Mouse (Mus musculus) MEL (cell line): ENCODE measurements around the gene Olfr120.

Source experiments
- CTCF ChIP-seq, 3 experiments: IDR thresholded peaks in 2 of 3; conservative IDR thresholded peaks in 1 of 3; 2 replicates each; pipeline ENCODE4 v1.5.1; 2011 to 2012; ENCODE audit warnings: low read length in 3 of 3, low read depth in 2 of 3, mild to moderate bottlenecking in 2 of 3, improper control_type of control experiment in 1 of 3, inconsistent platforms in 1 of 3, mixed read lengths in 1 of 3, moderate library complexity in 1 of 3; ENCODE audit not compliant: control insufficient read depth in 1 of 3, insufficient read depth in 1 of 3, poor library complexity in 1 of 3, severe bottlenecking in 1 of 3
- E2F4 ChIP-seq: IDR thresholded peaks from 2 replicates; pipeline ENCODE4 v1.6.1; 2011; ENCODE audit warnings: low read depth, low read length, improper control_type of control experiment, borderline replicate concordance
- GATA1 ChIP-seq: IDR thresholded peaks from 2 replicates; pipeline ENCODE4 v1.6.1; 2011; ENCODE audit warnings: low read depth, low read length, improper control_type of control experiment
- POLR2A ChIP-seq, 2 experiments: IDR thresholded peaks; 2 replicates each; pipeline ENCODE4 v1.6.1; 2011 to 2012; ENCODE audit warnings: low read length in 2 of 2, mild to moderate bottlenecking in 2 of 2, control low read depth in 1 of 2, improper control_type of control experiment in 1 of 2, low read depth in 1 of 2, moderate library complexity in 1 of 2; ENCODE audit not compliant: control insufficient read depth in 1 of 2, insufficient read depth in 1 of 2, poor library complexity in 1 of 2
- USF1 ChIP-seq: IDR thresholded peaks from 2 replicates; pipeline ENCODE4 v1.6.1; 2014; ENCODE audit warnings: low read depth, mild to moderate bottlenecking, inconsistent platforms, low read length, improper control_type of control experiment, moderate library complexity
- ZMIZ1 ChIP-seq: IDR thresholded peaks from 2 replicates; pipeline ENCODE4 v1.6.1; 2012; ENCODE audit warnings: low read depth, mild to moderate bottlenecking, inconsistent platforms, low read length, improper control_type of control experiment, moderate library complexity

GRCm38 (mm10) chr17:37768307-37768706, 46.7 kb downstream of the Olfr120 start, which contains the start of gene Olfr122:
- TF ChIP-seq CTCF (IDR thresholded peaks at IDR 0.05 in 2 of 3, conservative IDR thresholded peaks at IDR 0.05 in 1 of 3; ENCODE audit: control insufficient read depth in 1 of 3, insufficient read depth in 1 of 3, low read depth in 2 of 3, low read length in 3 of 3, poor library complexity in 1 of 3, severe bottlenecking in 1 of 3) (no peak), ZMIZ1 (no peak), POLR2A (IDR thresholded peaks at IDR 0.05; ENCODE audit: control insufficient read depth in 1 of 2, insufficient read depth in 1 of 2, low read depth in 1 of 2, low read length in 2 of 2, poor library complexity in 1 of 2) (no peak), USF1 (no peak), E2F4 (no peak), GATA1 (no peak)
